Mouse (Mus musculus) granulocyte monocyte progenitor cell, adult 5-6 weeks (primary cell): ENCODE measurements at regions not wholly inside any gene's neighbourhood (a gene's known extent, or its start where the extent isn't known, plus 50 kb on each side); places are given as distances from the start of the nearest gene placed in this dataset.

Experiments
- ATAC-seq: replicated peaks from 2 replicates; pipeline ENCODE4 v1.8.0; 2016; ENCODE audit warnings: mild to moderate bottlenecking, moderate TSS enrichment, inconsistent platforms; ENCODE audit not compliant: poor library complexity, severe bottlenecking

DNA sequence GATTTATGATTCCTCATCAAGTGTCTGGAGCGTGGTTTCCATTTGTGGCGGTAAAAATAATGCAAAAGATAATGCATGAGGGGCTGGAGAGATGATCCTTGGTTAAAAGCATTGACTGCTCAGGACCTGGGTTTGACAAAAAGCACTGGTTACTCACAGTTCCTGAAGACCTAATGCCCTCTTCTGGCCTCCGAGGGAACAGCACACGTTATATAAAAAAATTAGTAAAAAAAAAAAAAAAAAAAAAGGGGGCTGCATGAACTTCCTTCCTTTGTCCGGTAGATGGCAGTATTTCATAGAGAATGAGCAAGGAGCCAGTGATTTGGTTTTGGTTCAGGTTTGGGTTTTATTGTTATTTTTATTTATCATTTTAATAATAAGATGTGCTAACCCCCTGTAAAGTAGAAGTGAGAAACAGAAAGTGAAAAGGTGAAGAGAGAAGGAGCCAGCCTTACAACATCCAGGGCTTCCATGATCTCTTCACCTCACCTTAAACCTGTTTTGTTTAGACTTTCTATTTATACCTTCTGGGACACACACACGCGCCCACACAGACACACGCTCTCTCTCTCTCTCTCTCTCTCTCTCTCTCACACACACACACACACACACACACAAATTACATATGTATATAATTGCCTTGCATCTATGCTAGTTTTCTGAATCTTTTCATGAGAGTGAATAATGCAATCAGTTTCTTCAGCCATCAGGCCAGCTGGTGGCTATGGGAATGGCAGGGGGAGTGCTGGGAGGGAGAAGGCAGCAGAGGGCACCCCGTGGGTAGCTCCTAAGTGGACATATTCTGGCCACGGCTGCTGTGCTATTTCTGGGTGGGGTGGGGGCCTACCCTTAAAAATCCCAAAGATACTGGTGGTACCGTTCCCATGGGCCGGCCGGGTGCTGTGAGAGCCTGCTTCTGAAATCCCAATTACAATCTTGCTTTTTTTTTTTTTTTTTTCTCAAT is 230.0 kb downstream of the Poteg start:
- ATAC-seq = peak; percentile 83

DNA sequence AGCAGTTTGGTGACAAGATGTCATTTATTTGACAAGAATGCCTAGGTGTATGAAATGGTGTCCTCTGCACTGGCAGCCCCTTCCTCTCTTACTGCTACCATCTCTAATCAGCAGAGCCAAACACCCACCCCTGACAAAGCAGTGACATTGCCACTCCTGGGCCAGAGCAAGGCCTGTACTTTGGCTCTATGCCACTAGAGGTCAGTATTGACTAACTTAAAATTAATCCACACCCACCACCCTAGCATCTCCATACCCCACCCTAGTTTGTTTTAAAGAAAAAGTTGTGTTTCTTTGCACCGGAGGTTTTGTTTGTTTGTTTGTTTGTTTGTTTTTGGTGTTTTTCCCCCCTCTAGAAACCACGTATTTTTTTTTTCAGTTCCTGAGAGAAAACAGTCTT is 231.7 kb downstream of the Poteg start:
- peak; percentile 89 for ATAC-seq

DNA sequence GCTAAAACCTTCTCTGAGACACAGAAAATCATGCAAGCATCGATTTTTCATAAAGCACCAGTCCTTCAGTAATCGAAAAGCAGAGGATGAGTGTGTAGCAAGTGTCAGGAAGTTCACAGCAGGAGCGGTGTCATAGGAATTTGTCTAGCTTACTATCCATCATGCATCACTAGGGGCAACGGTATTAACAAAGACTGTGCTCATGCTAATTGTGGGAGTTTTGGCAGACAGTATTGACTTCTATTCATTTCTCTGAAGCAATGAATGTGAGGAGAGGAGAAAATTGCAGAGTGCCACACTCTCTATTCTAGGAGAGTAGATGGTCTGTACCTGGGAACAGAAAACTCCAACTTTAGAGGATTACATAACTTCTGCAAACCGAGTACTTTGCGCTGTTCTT is 274.5 kb downstream of the Poteg start:
- ATAC-seq = no peak

DNA sequence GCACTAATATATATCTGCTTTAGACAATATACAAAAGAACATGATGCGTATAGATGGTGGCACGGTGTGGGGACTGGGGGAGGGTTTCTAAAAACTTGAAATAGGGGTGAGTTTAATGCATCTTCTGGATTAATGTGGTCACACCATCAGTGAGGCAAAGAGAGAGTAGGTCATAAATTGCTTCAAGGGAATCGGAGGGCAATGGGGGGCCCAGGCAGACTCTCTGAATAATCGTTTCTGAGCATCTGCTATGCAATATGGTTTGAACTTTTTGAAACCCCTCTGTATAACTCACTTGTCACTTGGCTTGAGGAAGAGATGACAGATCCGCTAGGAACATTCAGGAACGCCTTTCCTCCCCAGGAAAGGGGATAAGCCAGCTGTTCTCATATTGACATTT is 322.8 kb downstream of the Poteg start:
- ATAC-seq = no peak

DNA sequence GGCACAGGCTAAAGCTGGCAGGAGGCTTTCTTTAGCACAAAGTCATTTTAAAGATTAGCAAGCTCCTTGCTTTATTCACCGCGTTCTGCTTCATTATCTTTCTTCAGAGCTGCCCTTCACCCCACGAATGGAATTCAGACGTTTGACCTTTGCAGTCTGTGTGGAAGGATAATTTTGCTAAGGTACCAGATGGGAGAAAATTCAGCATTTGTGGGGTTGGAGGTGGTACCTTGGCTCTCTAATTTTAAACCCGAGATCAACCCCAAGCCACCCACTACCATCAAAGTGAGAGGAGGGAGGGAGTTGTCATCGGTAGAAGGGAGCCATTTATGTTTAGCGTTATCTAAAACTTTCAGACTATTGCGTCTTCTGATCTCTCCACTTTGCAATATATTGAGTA is 323.3 kb downstream of the Poteg start:
- ATAC-seq = no peak

DNA sequence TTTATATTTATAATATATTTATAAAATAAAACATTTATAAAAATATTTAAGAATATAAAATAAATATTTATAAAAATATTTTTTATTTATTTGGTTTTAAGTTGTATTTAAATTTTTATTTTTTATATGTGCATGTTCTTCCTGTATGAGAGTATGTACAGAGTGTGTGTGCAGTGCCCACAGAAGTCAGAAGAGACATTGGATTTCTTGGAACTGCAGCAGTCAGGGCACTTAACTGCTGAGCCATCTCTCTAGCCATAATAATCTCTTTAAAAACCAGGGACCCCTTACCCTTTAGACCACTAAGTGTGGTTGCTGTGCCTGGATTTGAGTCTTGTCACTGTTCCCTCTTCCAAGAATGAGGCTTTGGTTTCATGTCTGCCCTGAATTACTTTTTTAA is 323.8 kb downstream of the Poteg start:
- ATAC-seq = no peak

DNA sequence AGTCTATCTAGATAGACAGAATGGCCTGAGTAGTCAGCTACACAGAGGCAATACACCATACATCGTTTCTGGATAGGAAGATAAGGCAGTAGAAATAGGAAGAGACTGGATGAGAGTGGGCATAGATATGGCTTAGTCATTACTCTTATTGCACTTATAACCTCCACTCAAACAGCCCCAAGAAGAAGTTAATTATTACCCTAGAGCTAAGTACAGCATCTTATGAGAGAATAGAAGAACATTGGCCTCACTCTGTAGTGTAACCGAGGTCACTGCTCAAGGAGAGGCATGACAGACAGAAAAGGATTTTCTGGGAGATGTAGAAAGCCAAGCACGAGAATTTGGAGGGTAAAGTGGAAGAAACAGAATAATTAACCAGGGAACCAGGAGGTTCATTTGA is 331.5 kb downstream of the Poteg start:
- ATAC-seq = no peak
